Mouse (Mus musculus) T-helper 1 cell (primary cell): ENCODE measurements around the gene Aak1.
"Not testable (repeated sequence)": the region's sequence is repeated elsewhere in the genome, so short reads cannot be mapped to it uniquely, and the experiment has no call there.

Experiments
- in situ Hi-C: fragments of 300-600 bp; cut with MboI, MseI; formaldehyde crosslinking; loops from one replicate; pipeline ENCODE4 v1.15.1; 2025; ENCODE audit warnings: high pct_unique_total_duplicates

Gene Aak1

DNA sequence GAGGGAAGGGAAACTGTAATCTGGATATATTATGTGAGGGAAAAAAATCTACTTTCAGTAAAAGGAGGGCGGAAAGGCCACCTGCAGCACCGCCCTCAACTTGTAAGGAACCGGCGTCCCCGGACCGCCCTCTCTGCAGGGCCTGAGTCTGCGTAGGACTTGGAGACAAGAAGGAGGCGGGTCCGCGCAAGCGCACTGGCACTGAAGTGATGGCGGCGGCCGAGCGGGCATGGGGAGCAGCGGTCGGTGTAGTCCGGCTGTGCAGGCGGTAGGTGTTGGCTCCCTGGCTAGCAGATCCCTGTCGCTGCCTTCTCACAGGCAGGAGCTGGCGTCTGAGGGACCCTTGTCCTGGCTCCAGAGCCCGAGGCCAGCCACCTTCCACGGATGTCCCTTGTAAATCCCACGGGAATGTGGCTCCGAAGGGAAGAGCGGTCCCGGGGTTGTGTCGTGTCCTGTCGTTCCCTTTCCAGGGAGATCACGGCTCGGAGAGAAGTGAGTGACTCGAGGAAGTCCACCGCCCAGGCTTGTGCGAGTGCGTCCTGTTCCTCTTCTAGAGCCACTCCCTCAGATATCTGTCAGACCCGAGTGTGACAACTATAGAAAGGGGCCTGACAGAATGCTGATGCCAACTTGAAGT lies 160.5 kb downstream of the Aak1 start:
- in situ Hi-C loops: no loop called here

- in situ Hi-C loops: no loop called here
These were observed 167.6 kb downstream of the Aak1 start for GRCm38 (mm10) chr6:87016916-87017315.

DNA sequence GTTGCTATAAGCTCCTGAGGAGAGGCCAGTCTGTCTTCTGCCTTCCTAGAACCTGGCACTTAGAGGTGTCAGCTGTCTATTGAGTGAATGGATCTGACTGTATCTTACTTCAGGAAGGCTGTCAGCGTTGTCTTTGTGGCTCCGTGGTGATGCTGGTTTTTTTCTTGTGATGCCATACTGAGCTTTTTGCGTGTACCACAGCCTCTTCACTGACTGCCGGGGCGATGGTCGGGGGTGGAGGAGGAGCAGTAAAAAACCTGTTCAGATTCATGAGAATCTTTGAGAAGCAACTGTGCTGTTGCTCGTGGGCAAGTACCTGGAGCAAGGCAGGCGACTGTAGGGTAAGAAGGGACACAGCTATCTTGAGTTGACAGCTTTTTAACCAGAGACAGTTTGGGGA lies 169.6 kb downstream of the Aak1 start:
- in situ Hi-C loops: no loop called here

DNA sequence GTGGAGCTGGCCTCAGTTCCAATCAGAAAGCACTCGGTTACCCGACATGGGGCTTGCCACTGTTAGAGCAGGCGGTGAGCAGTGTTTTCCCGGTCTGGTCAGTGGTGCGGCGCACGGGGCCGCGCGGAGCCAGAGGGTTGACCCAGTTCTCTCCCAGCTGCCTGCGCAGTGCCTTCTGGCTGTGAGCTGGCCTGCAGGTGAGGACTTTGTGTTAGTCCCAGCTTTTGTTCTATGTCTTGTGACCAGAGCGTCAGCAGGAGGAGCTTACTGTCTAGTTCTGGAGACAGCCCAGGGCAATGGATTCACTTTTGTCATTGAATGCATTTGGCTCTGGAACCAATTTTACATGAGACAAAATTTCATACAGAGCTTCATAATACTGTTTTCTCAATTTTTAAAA lies 172.5 kb downstream of the Aak1 start:
- in situ Hi-C loops: no loop called here

DNA sequence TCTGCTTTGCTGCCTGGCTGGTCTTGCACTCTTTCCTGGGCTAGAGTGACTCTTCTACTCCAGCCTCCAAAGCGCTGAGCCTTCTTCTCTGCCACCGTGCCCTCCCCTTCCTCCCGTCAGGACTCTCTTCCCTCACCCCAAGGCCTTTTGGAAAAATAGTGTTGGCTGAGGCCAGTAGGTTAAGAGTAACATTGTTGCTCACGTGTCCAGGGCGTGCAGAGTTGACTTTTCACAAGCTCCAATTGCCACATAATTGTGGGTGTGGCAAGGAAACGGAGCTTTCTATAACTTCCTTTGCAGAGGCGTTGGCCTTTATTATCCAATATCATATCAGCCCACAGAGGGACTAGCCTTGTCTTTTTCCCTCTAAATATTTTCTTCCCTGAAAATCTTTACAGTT lies 177.7 kb downstream of the Aak1 start:
- in situ Hi-C loops: no loop called here

- in situ Hi-C loops: no loop called here
These were observed 179.6 kb downstream of the Aak1 start for GRCm38 (mm10) chr6:87028881-87029280.

DNA sequence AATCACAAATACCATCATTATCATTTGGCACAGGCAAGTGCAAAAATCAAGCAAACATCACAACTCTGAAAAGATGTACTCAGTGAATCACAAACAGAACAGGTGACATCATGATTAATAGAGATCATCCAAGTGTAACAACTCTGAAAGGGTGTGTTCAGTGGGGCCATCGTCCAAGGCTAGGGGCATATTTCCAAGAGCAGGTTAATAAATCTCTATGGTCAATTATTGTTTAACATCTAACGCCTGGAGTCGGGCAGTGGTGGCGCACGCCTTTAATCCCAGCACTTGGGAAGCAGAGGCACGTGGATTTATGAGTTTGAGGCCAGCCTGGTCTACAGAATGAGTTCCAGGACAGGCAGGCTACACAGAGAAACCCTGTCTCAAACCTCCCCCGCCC lies 182.0 kb downstream of the Aak1 start:
- in situ Hi-C loops: not testable (repeated sequence)

DNA sequence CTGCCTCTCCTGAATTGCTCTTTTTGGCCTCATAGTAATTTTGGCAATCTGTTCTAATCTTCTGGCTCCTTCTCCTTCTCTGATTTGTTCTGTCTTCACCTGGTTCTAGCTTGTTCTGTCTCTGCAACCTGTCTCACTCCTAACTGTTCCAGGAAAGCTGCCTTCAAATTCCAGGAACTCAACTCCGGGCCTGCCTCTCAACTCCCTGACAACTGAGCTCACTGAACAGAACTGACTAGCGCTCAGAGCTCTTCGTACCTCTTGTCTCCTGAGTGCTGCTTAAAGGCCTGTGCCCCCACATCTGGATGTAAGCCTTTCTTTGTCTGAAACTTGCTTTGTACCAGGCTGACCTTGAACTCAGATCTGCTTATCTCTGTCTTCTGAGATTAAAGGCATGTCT lies 183.1 kb downstream of the Aak1 start:
- in situ Hi-C loops: no loop called here

DNA sequence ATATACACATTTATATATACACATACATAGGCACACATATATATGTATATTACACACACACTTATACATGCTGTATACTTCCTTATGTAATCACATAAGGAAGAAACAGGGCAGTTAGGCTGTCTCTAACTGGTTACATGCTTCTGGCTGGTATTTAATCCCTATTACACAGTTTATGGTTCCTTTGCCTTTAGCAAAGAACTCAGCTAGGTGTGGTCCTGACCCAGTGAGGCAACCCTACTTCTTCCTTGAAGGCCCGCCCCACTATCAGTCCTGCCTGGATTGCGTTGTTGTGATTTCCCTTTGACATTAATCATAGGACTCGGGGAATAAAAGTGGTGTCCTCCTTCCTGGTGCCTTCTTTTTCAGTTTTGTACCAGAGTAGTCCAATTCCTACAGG lies 185.1 kb downstream of the Aak1 start:
- in situ Hi-C loops: no loop called here

DNA sequence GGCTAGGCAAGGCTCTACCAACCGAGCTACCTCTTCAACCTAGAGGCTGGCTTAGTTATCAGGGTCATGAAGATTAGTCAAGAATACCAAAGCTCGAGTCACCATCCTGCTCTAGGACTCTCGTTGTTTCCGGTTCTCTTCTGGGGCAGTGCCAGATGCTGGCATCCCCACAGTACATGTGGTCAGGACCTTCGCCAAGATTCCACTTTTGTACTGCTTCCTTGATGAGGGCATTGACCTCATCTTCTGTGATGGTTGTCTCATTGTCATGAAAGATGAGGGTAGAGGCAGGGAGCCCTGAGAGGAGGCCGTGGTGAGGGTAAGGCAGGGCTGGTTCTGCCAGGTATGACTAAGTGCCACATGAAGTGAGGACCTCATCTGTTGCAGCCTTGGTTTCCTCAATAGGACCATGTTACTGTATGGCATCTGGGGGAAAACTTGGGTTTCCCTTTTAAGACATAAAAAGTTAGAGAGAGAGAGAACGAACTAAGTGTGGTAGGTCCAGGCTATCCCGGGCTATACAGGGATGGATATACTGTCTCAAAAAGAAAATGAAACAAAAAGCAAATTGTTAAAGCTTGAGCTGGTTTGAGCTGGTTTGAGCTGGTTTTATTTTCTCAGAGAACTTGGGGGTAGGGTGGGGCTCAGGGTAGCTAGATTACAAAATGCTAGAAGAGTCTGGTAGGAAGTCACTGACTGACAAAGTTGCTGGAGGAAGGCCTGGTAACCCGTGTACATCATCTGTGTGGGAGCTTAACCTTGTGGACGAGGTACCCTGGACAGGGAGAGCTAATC lies 188.7 kb downstream of the Aak1 start:
- in situ Hi-C loops: no loop called here

DNA sequence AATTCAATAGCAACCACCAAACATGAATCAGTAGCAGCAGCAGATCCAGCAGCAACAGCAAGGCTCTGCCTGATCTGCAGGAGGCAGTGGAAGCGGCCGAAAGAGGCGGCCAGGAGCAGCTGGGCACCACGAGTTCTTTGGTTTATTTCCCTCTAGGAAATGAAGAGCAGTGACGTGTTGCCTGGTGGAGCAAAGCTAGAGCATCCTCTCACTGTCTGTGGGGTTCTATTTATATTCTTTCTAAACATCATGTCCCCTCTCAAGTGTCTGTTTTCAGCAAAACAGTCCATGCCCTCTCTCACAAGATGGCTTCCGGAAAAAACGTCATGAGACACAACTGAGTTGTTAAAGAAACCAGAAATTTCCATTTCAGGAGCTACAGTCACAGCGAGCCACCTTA lies 189.8 kb downstream of the Aak1 start:
- in situ Hi-C loops: no loop called here

DNA sequence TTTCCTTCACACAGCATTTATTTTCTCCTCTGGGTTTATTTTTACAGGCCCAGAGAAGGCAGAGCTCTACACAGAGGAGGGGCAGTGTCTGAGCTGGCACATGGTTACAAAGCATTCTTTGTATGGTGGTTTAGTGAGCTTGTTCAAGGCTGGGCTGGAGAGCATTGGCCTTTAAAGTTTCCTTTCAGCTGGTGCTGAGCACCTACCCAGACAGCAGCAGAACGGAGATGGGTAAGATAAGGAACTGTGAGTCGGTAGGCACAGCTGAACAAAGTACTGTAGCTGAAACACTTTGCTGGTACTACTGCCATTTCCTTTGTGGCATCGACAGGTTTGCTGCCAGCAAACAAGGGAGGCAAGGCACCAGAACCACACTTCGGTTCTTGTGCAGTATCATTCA lies 191.7 kb downstream of the Aak1 start:
- in situ Hi-C loops: no loop called here

- in situ Hi-C loops: no loop called here
These were observed 192.1 kb downstream of the Aak1 start for GRCm38 (mm10) chr6:87041431-87041830.

GRCm38 (mm10) chr6:87042004-87042336 lies 192.7 kb downstream of the Aak1 start:
- in situ Hi-C loops: no loop called here

- in situ Hi-C loops: no loop called here
These were observed 193.2 kb downstream of the Aak1 start, which contains the start of gene Gfpt1 for GRCm38 (mm10) chr6:87042337-87043130. Gene Gfpt1, plus strand, starts transcription at chr6:87042846.

- in situ Hi-C loops: no loop called here
These were observed 193.8 kb downstream of the Aak1 start for GRCm38 (mm10) chr6:87043131-87043516.

DNA sequence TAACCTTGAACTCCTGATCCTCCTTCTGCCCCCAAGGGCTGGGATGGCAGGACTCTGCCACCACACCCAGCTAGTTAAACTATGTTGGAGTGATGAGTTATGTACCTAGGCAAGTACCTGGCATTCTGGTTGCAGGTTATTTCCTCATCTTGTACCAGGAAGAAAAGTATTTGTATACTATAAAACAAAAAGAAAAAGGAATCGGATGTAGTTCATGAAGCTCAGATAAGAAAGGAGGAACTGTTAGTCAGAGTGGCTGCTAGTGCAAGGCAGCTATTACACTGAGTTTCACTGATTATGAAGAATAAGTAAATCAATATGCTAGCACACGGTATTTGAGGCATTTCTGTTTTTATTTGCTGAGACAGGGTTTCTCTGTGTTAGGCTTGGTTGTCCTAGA lies 195.6 kb downstream of the Aak1 start:
- in situ Hi-C loops: no loop called here

DNA sequence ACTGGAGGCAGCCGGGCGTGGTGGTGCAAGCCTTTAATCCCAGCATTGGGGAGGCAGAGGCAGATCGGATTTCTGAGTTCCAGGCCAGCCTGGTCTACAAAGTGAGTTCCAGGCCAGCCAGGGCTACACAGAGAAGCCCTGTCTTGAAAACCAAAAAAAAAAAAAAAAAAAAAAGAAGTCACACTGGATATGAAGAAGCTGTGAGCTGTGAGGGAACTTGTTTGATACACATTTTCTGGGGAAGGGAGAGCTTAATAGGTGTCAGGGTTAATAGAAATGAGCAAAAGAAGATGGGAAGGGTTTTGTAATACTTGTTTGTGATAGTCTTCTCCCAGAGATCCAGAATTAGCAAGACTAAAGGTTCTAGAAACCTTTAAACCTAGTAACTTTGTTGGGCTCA lies 196.2 kb downstream of the Aak1 start:
- in situ Hi-C loops: no loop called here

- in situ Hi-C loops: not testable (repeated sequence)
These were observed 199.4 kb downstream of the Aak1 start for GRCm38 (mm10) chr6:87048712-87049111.

DNA sequence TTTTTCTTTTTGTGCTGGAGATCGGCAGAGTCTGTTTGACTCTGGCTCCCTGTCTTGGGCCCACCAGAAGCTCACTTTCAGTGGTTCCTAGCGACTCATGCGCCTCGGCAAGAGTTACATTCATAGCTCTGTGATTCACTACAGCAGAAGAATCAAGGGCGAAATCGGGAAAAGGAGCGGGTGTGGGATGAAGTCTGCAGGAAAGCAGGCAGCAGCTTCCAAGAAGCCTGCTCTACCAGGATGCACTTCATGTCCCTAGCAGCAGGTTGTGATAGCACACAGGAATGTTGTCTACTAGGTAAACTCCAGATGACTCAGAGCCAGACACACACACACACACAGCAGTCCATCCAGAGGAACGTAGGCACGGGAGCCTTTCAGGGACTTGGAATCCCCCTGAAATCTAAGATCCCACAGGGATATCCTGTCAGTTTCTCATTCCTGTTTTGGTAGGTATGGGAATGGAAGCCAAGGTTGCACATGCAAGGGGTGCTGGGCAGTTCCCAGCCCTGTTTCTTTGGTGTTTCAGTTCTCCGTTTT lies 202.6 kb downstream of the Aak1 start:
- in situ Hi-C loops: no loop called here
